11 mouse cellular contexts compared by ENCODE assay signal in the genomic region with DNA sequence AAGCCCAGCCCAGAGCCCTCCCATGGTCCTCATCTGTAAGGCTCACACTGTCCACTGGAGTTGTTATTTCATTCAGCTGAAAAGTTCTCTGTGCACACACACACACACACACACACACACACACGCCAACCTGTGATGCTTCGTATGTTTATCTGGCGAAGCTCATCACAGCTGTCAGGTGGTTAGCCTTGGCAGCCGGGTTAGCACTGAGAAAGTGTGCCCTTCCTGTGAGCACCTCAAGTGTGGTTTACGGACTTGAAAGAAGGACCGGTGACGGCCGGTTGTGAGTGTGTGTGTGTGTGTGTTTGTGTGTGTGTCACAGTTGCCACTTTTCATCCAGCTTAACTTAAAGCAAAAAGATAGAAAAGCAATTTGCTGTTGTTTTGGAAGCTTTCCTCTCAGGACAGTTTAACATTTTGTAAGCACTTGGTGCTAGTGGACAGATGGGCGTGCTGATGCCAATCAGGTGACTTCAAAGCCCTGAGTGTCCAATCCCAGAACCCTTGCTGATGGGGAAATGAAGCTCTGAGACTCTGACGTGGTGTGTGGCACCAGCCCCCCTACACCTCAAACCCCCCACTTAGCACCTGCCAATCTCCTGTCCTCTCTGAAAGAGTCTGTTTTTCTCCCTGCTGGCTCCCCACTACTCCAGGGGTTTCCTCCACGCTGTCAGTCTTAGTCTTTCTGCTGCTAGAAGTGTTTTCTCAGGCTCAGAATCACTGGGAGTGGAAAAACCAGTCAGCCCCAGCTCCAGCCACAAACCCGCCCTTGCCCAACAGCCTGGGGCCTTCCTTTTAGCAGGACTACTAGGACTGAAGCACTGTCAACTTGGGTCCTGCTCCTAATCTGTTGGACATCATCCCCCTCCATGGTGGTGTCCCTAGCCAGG.
A peak's percentile ranks its signal among the peaks of the same experiment; 100 is the strongest.
DNase-seq lines count a peak whose midpoint lies in the region; ATAC-seq and TF ChIP-seq lines count a peak whose summit lies in the region.
"Had no signal": no experiment of that assay in that cellular context is flagged by ENCODE, and none has a peak within 500 bp of the region (broad histone marks: within the 10 kb centered on the region; RNA-seq: fewer than 3 reads in every experiment).

No protein-coding gene starts in this region.

- peak overlapping the region; percentile 63 for H3K27ac ChIP-seq in heart, embryonic 12.5 days (ENCODE audit: poor library complexity, severe bottlenecking)
- H3K27ac ChIP-seq in midbrain, embryonic 10.5 days (replicated peaks): peak overlapping the region; percentile 24; the same call in 1 of the 2 replicates
- no peak overlapping the region for H3K27ac ChIP-seq in midbrain, embryonic 15.5 days
- H3K27ac ChIP-seq in embryonic fibroblast, embryonic 13.5 days (ENCODE audit: insufficient read depth, low read length): peak overlapping the region; percentile 65
- H3K27ac ChIP-seq: liver, embryonic 15.5 days had no signal

- no peak overlapping the region for H3K9ac ChIP-seq in heart, embryonic 12.5 days
- H3K9ac ChIP-seq in midbrain, embryonic 15.5 days: no peak overlapping the region
- H3K9ac ChIP-seq: liver, embryonic 15.5 days had no signal

- H3K4me1 ChIP-seq in heart, embryonic 12.5 days (replicated peaks): peaks cover 49% of the 10 kb centered on the region
- peaks cover 23% of the 10 kb centered on the region for H3K4me1 ChIP-seq in midbrain, embryonic 10.5 days
- H3K4me1 ChIP-seq in midbrain, embryonic 15.5 days: no peaks in the 10 kb centered on the region
- H3K4me1 ChIP-seq in embryonic fibroblast, embryonic 13.5 days (ENCODE audit: control insufficient read depth, insufficient read depth, low read length): peaks cover 27% of the 10 kb centered on the region
- H3K4me1 ChIP-seq: liver, embryonic 15.5 days had no signal

- no peak overlapping the region for H3K4me3 ChIP-seq in heart, embryonic 12.5 days
- no peak overlapping the region for H3K4me3 ChIP-seq in midbrain, embryonic 10.5 days
- no peak overlapping the region for H3K4me3 ChIP-seq in midbrain, embryonic 15.5 days
- no peak overlapping the region for H3K4me3 ChIP-seq in embryonic fibroblast, embryonic 13.5 days (ENCODE audit: insufficient read depth, low read length)
- H3K4me3 ChIP-seq: liver, embryonic 15.5 days had no signal

- H3K9me3 ChIP-seq in heart, embryonic 12.5 days (replicated peaks): no peaks in the 10 kb centered on the region
- H3K9me3 ChIP-seq in midbrain, embryonic 10.5 days (replicated peaks): no peaks in the 10 kb centered on the region
- H3K9me3 ChIP-seq in midbrain, embryonic 15.5 days: no peaks in the 10 kb centered on the region
- H3K9me3 ChIP-seq: liver, embryonic 15.5 days had no signal

- H3K36me3 ChIP-seq in heart, embryonic 12.5 days: no peaks in the 10 kb centered on the region
- no peaks in the 10 kb centered on the region for H3K36me3 ChIP-seq in midbrain, embryonic 10.5 days
- H3K36me3 ChIP-seq in midbrain, embryonic 15.5 days (replicated peaks): no peaks in the 10 kb centered on the region
- H3K36me3 ChIP-seq: liver, embryonic 15.5 days had no signal

- ATAC-seq in heart, embryonic 12.5 days (ENCODE audit: insufficient number of reproducible peaks, low FRiP score): no peak
- ATAC-seq in midbrain, embryonic 15.5 days (replicated peaks): no peak
- ATAC-seq in frontal cortex, adult (ENCODE audit: low TSS enrichment): no peak

- WGBS in heart, embryonic 12.5 days: 64% methylated on average over 12 of the region's 12 CpGs
- 82% methylated on average over 12 of the region's 12 CpGs for WGBS in midbrain, embryonic 10.5 days
- 79% methylated on average over 12 of the region's 12 CpGs for WGBS in midbrain, embryonic 15.5 days

- H3K4me2 ChIP-seq in heart, embryonic 12.5 days: no peak overlapping the region
- H3K4me2 ChIP-seq in midbrain, embryonic 15.5 days: no peak overlapping the region
- H3K4me2 ChIP-seq: liver, embryonic 15.5 days had no signal

- H3K27me3 ChIP-seq in heart, embryonic 12.5 days (replicated peaks): no peaks in the 10 kb centered on the region
- H3K27me3 ChIP-seq in midbrain, embryonic 10.5 days (ENCODE audit: low read depth, poor library complexity, severe bottlenecking): no peaks in the 10 kb centered on the region
- H3K27me3 ChIP-seq in midbrain, embryonic 15.5 days (replicated peaks): no peaks in the 10 kb centered on the region
- H3K27me3 ChIP-seq: liver, embryonic 15.5 days had no signal

- no peak for TF ChIP-seq CTCF in embryonic fibroblast, embryonic 13.5 days (IDR thresholded peaks at IDR 0.05; ENCODE audit: borderline replicate concordance, insufficient read depth, low read length)

- no peak for DNase-seq in heart, adult 8-10 months (ENCODE audit: low spot score)
- no peak for DNase-seq in midbrain, embryonic 10.5 days (ENCODE audit: low spot score)
- peak; percentile 85 for DNase-seq in thymus, postnatal 14 days
- DNase-seq in adrenal gland, adult 2 months: no peak
- DNase-seq: adrenal gland, postnatal 36 days; right cerebral cortex, postnatal 14 days had no signal

- TF ChIP-seq POLR2A in embryonic fibroblast, embryonic 13.5 days (IDR thresholded peaks at IDR 0.05; ENCODE audit: low read depth, low read length): no peak
